Mouse (Mus musculus): ENCODE measurements around the gene Epb41. TPM values are rescaled to one million over a fixed set of nuclear protein-coding genes. Genes with fewer than 3 reads are reported as not detected.

Epb41 gene
- total RNA-seq, 2 experiments from 2014 or later: 28.9 to 31.9 TPM

- intact Hi-C loops (cut with DNase I): loop anchor here (10.0 kb wide), 1 partner anchor 295 kb away; no protein-coding TSS in a partner anchor
- no peak for DNase-seq (ENCODE audit: extremely low spot score in 1 of 2, low spot score in 2 of 2)
Measured at GRCm38 (mm10) chr4:131879692-131880091, 195.4 kb downstream of the Epb41 start.

DNA sequence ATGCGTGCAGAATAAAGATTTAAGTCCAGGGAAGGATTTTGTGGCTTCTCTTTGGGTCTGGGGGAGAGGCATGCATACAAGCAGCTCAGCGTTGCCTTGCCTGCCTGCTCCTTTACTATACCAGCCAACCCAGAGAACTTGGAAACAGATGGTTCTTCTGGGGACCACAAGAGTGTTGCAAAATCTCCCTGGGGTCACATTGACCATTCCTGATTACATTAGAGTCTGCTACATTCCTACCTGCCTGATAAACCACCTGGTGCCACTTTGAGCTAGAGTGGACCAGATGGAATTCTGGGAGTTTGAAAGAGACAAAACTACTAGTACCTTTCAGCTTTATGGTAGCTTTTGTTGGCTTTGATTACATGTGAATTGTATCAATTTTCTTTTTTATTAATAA lies 198.3 kb downstream of the Epb41 start:
- DNase-seq (ENCODE audit: extremely low spot score in 1 of 2, low spot score in 2 of 2): no peak
- intact Hi-C loops (cut with DNase I): no loop called here

DNA sequence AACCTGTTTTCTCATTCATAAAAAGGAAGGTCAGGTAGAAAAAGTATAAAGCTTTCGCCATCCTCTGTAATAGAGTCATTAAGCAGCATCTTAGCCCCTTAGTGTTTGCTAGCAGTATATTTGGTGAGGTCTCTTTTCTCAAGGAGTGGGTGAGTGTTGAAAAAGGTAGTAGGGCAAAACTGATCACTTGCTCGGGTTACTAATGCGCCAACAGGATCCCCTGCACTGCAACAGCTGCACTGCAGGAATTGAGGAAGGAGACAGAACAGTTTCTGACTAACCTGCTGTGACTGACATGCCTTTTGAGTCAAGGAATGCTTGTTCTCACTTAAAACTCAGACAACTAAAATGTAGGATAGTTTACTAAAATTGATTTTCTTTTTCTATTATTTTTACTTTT lies 199.9 kb downstream of the Epb41 start:
- DNase-seq (ENCODE audit: extremely low spot score in 1 of 2, low spot score in 2 of 2): no peak
- intact Hi-C loops (cut with DNase I): no loop called here

DNA sequence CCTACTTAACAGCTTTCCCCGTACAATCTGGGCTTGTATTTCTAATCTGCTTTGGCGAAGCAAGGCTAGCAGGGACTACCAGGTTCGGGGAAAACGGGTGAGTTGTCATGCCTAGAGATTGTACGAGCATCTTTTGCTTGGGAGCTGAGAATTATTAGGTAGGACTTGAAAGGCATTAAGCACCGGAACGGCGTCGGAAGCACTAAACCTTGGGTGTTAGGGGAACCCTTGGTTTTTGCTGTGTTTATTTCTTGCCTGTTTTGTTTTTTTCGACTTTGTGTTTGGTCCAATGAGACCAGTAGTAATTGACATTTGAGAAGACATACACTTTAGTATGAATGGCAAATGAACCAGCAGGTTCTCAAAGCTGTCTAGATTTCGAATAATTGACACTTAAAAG lies 200.6 kb downstream of the Epb41 start:
- intact Hi-C loops (cut with DNase I): no loop called here

DNA sequence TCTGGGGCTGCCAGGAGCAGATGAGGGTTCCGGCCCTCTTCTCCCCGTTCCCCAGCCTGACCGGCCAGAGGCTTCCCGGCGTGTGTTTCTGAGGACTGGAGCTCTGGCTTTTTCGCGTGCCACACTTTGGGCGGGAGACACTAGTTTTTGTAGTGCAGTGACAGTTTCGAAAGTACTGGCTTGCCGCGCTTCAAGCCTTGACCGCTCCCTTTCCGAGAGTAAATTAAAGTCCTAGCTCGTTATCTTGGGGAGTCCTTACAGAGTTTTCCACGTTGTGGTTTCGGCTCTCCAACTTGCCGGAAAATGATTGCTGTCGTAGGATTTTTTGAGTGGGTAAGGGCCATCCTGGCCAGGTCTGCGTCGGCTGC lies 201.0 kb downstream of the Epb41 start:
- no peak for DNase-seq (ENCODE audit: extremely low spot score in 1 of 2, low spot score in 2 of 2)

More for the DNA sequence above, 200.6 kb downstream of the Epb41 start:
- no peak for DNase-seq (ENCODE audit: extremely low spot score in 1 of 2, low spot score in 2 of 2)

More for the DNA sequence above, 201.0 kb downstream of the Epb41 start:
- intact Hi-C loops (cut with DNase I): no loop called here

Small RNAs within 50 kb of the gene (microRNA-seq; reads per million reads assigned to microRNA genes)
- not detected for gene Gm27445

Other genes with a start within 250 kb of the Epb41 start
- gene Ptpru, start 237.0 kb downstream of the Epb41 start, total RNA-seq (2021): 10 to 100 TPM; 81.6 to 89.3 TPM
- gene Mecr, start 231.9 kb downstream of the Epb41 start, total RNA-seq (2021): 10 to 100 TPM; 37.2 to 37.9 TPM
- 10 to 100 TPM; 73.4 to 74.0 TPM for gene Srsf4, start 201.7 kb downstream of the Epb41 start, total RNA-seq (2021)
- gene Tmem200b, start 153.6 kb downstream of the Epb41 start, total RNA-seq (2021): 1 to 10 TPM; 3.1 to 3.9 TPM
- under 1 TPM in 1 of 2 experiments, not detected in 1; 0.15 TPM for gene Gm10300, start 624 bp downstream of the Epb41 start, total RNA-seq (2021)
- gene Oprd1, start 69.2 kb upstream of the Epb41 start, total RNA-seq (2021): 1 to 10 TPM; 7.7 to 8.0 TPM
- gene Ythdf2, start 137.0 kb upstream of the Epb41 start, total RNA-seq (2021): 10 to 100 TPM; 47.4 to 49.4 TPM
- 10 to 100 TPM; 26.2 to 29.3 TPM for gene Gmeb1, start 186.3 kb upstream of the Epb41 start, total RNA-seq (2021)
- 10 to 100 TPM; 13.9 to 15.4 TPM for gene Taf12, start 199.1 kb upstream of the Epb41 start, total RNA-seq (2021)
- gene Rab42, start 228.1 kb upstream of the Epb41 start, total RNA-seq (2021): 1 to 10 TPM in 1 of 2 experiments, under 1 TPM in 1; 0.79 to 1.3 TPM

Data from left cerebral cortex, postnatal 10 days (tissue).